Mouse (Mus musculus) olfactory bulb, adult 2 months (tissue): ENCODE measurements around the gene Gm10024. TPM values are rescaled to one million over a fixed set of nuclear protein-coding genes. Genes with fewer than 3 reads are reported as not detected.
"Not testable (repeated sequence)": the region's sequence is repeated elsewhere in the genome, so short reads cannot be mapped to it uniquely, and the experiment has no call there.

Source experiments
- H3K27ac ChIP-seq: fragments of 200-500 bp; 2 replicates; pipeline ENCODE4 v1.5.1; 2012; ENCODE audit warnings: low read depth, low read length; ENCODE audit not compliant: insufficient read depth
- H3K4me1 ChIP-seq: fragments of 200-500 bp; 2 replicates; pipeline ENCODE4 v1.6.1; 2012; ENCODE audit warnings: low read length; ENCODE audit not compliant: control insufficient read depth, insufficient read depth
- H3K4me3 ChIP-seq: fragments of 200-500 bp; 2 replicates; pipeline ENCODE4 v1.5.1; 2012; ENCODE audit warnings: mild to moderate bottlenecking, low read depth, low read length, moderate library complexity; ENCODE audit not compliant: insufficient read depth
- CTCF ChIP-seq: fragments of 200-500 bp; IDR thresholded peaks from 2 replicates; pipeline ENCODE4 v1.5.1; 2012; ENCODE audit warnings: low read depth, mild to moderate bottlenecking, low read length, moderate library complexity; ENCODE audit not compliant: insufficient read depth
- POLR2A ChIP-seq: fragments of 200-500 bp; IDR thresholded peaks from 2 replicates; pipeline ENCODE4 v1.6.1; 2012; ENCODE audit warnings: mild to moderate bottlenecking, low read depth, low read length, moderate library complexity; ENCODE audit not compliant: insufficient read depth
- WGBS: fragments of 180-500 bp; shearing (Covaris S2); methylation state at CpG from one replicate; pipeline ENCODE4 v1.1.7; 2018; 5-methylcytosine and 5-hydroxymethylcytosine counted together
- polyA plus RNA-seq: library from polyadenylated mRNA; stranded (reverse); fragments of >200 nt; gene quantifications from 2 replicates; pipeline ENCODE4 v1.2.4, GENCODE M21; 2012; ENCODE audit warnings: low replicate concordance; ENCODE audit not compliant: missing spikeins, insufficient read depth, insufficient read length

Gene Gm10024
- not detected in 2 replicates for polyA plus RNA-seq

- H3K4me3 ChIP-seq, H3K27ac ChIP-seq, H3K4me1 ChIP-seq: not testable (repeated sequence)
These were observed at the start of gene Gm10024 for GRCm38 (mm10) chr10:77711157-77711556. Gene Gm10024 (plus strand): TSS chr10:77711457.

DNA sequence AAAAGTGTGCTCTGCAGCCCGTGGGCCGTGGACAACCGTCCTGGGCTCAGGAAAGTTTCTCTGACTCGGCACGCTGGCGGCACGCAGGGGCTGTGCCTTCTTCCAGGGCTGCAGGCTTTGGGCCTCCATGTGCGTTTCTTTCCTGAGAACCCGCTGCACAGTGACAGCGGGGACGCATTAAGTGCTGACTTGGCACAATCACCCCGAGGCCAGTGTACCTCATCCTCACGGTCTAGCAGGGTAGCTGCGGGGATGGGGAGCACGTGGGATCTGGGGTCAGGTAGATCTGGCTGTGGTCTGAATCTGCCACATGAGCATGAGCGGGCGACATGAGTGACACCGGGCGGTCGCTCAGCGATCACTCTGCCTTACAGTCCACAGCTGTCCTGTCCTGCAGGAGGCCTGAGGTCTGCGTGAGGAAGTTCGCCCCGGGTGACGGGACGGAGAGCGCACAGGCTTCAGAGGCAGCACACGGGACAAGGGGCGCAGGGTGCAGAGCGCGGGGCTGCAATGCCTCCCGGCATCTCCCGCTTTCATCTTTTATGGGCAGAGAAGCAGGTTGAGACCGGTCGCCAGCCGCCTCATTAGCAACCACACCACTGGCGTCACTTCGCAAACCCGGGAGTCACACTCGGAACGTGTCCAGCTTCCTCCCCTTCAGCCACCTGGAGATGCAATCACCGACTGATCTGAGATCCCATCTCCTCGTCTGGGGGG, 47.1 kb upstream of the Gm10024 start:
- WGBS = 68% methylated on average over 43 of the region's 43 CpGs
- no peak overlapping the region for H3K4me3 ChIP-seq
- TF ChIP-seq CTCF (no peak), POLR2A (no peak)
- H3K4me1 ChIP-seq = peaks cover 2% of the 10 kb centered on the region; the same call in 1 of the 2 replicates
- H3K27ac ChIP-seq = no peak overlapping the region

GRCm38 (mm10) chr10:77666342-77666741, 44.9 kb upstream of the Gm10024 start:
- Histone ChIP-seq H3K4me1 (peaks cover 2% of the 10 kb centered on the region; the same call in 1 of the 2 replicates), H3K27ac (no peak overlapping the region), H3K4me3 (no peak overlapping the region)
- WGBS = 57% methylated on average over 8 of the region's 8 CpGs
- TF ChIP-seq POLR2A = no peak
- TF ChIP-seq CTCF = no peak

DNA sequence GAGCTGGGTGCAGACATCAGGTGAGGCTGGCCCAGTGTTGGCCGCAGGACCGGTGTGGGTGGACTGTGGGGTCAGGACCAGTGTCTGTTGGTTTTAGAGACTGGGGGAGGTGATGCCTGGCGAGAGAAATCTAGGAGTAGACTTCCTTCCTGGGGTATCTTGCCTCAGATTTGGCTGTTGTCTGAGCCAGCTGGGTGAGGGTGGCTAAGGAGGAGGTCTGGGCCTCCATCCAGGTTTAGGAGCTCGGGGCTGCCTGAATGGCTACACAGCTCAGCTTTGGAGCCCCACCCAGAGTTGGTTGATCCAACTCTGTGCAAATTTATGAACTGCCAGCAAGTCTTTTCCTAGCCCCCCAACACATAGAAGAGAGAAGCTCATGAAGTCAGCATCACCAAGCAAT, 43.9 kb upstream of the Gm10024 start:
- peaks cover 2% of the 10 kb centered on the region; the same call in 1 of the 2 replicates for H3K4me1 ChIP-seq
- no peak overlapping the region for H3K27ac ChIP-seq
- H3K4me3 ChIP-seq = no peak overlapping the region
- WGBS = 74% methylated on average over 4 of the region's 4 CpGs
- TF ChIP-seq CTCF (no peak), POLR2A (no peak)

GRCm38 (mm10) chr10:77670710-77671109, 40.5 kb upstream of the Gm10024 start:
- TF ChIP-seq CTCF (no peak), POLR2A (no peak)
- Histone ChIP-seq H3K4me3 (no peak overlapping the region), H3K27ac (no peak overlapping the region), H3K4me1 (peaks cover 4% of the 10 kb centered on the region; the same call in 1 of the 2 replicates)
- 85% methylated on average over 4 of the region's 4 CpGs for WGBS

DNA sequence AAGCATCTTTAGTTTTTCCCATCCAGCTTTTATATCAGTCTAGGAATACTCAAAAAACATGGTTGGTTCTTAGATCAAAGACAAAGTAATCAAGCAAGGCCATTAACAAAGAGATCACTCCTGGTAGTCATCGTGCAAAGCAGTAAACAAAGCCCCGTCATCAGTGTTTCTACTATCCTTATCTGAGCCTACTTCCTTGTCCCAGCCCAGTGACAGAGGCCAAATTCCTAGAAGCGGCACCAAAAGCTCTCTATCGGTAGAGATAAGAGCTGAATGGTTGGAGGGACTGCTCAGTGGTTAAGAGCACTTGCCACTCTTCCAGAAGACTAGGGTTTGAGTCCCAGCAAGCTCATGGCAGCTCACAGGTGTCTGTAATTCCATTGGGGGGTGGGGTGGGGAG, 39.7 kb upstream of the Gm10024 start:
- H3K27ac ChIP-seq = no peak overlapping the region
- WGBS = 85% methylated on average over 4 of the region's 4 CpGs
- no peak overlapping the region for H3K4me3 ChIP-seq
- peaks cover 2% of the 10 kb centered on the region; the same call in 1 of the 2 replicates for H3K4me1 ChIP-seq
- TF ChIP-seq CTCF (no peak), POLR2A (no peak)

GRCm38 (mm10) chr10:77673765-77674164, 37.5 kb upstream of the Gm10024 start:
- 70% methylated on average over 13 of the region's 13 CpGs for WGBS
- Histone ChIP-seq H3K4me1 (peaks cover 14% of the 10 kb centered on the region), H3K27ac (no peak overlapping the region), H3K4me3 (no peak overlapping the region)
- TF ChIP-seq CTCF (no peak), POLR2A (no peak)

GRCm38 (mm10) chr10:77677562-77677961, 33.7 kb upstream of the Gm10024 start:
- Histone ChIP-seq H3K4me3 (0 out of 2 replicates have a peak overlapping the region, but pooled peaks have one; percentile 3), H3K27ac (no peak overlapping the region), H3K4me1 (peaks cover 14% of the 10 kb centered on the region)
- no peak for TF ChIP-seq POLR2A
- TF ChIP-seq CTCF = no peak
- WGBS = under 1% methylated on average over 35 of the region's 35 CpGs

- TF ChIP-seq CTCF (no peak), POLR2A (no peak)
- no peak overlapping the region for H3K27ac ChIP-seq
- WGBS = 81% methylated on average over 7 of the region's 7 CpGs
These were observed 28.3 kb upstream of the Gm10024 start for GRCm38 (mm10) chr10:77682994-77683393.

More at GRCm38 (mm10) chr10:77682994-77683393, 28.3 kb upstream of the Gm10024 start:
- Histone ChIP-seq H3K4me1 (peaks cover 14% of the 10 kb centered on the region), H3K4me3 (no peak overlapping the region)
